ENCODE assay signal across 8 mouse cellular contexts in the genomic region with DNA sequence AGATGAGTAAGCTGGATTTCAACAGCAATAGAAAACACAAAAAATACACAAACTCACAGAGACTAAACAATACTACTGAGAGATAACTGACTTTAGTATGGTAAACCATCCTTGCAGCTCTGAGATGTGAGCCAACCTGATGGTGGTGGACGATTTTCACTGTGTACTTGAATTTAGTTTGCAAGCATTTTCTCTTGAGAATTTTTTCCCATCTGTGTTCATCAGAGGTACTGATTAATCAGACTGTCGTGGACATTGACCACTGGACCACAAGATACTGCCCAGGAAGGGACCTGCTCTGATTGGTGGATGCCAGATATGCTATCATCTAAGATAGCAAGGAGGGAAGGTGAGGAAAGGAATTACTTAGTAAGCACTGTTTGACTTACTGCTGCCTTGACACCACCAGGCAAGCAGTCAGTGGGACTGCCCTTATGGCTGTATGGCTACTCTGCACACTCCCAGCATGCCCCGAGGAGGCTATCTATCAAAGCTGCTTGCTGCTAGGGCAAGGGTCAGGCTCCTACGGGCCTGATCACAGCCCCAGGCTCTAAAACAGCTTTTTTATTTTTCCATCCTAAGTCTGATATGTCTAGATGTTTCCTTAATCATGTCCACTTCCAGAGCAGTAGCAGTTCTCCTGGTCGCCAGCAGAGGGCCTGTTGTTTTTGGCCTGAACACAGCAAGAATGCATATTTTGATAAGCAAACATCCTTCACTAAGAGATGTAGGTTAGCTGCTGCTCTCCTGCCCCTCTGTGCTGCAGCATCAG.
A peak's percentile ranks its signal among the peaks of the same experiment; 100 is the strongest.
DNase-seq lines count a peak whose midpoint lies in the region; ATAC-seq and TF ChIP-seq lines count a peak whose summit lies in the region.

No protein-coding gene starts in this region.

- peak; percentile 64 for DNase-seq in forebrain, embryonic 11.5 days (ENCODE audit: low spot score)
- peak; percentile 58 for DNase-seq in ovary, postnatal 36 days (ENCODE audit: low spot score)
- DNase-seq in ovary, adult 18-20 months (ENCODE audit: low spot score) = no peak
- DNase-seq in c-Kit-positive CD71-positive TER-119-positive erythroid progenitor cells, embryonic 14.5 days (ENCODE audit: low spot score) = peak; percentile 29
- DNase-seq in heart, postnatal 14 days = peak; percentile 54 to 65
- peak; percentile 44 for DNase-seq in liver, postnatal 0 days
- peak; percentile 24 to 45 for DNase-seq in urinary bladder, postnatal 36 days (ENCODE audit: low spot score in 2 of 2)

- no peak for ATAC-seq in forebrain, embryonic 11.5 days (replicated peaks; ENCODE audit: low FRiP score)
- no peak for ATAC-seq in forebrain, embryonic 13.5 days
- ATAC-seq in liver, postnatal 0 days = no peak

- no peak overlapping the region for H3K4me2 ChIP-seq in forebrain, embryonic 11.5 days (ENCODE audit: low read depth, low read length, severe bottlenecking)
- H3K4me2 ChIP-seq in forebrain, embryonic 13.5 days = no peak overlapping the region
- no peak overlapping the region for H3K4me2 ChIP-seq in liver, postnatal 0 days (ENCODE audit: low read depth, low read length)

- no peaks in the 10 kb centered on the region for H3K4me1 ChIP-seq in forebrain, embryonic 11.5 days (replicated peaks; ENCODE audit: control insufficient read depth, insufficient read depth, low read length)
- no peaks in the 10 kb centered on the region for H3K4me1 ChIP-seq in forebrain, embryonic 13.5 days
- H3K4me1 ChIP-seq in liver, postnatal 0 days (ENCODE audit: insufficient read depth) = no peaks in the 10 kb centered on the region

- TF ChIP-seq CTCF in liver, postnatal 0 days (IDR thresholded peaks at IDR 0.05; ENCODE audit: low read depth) = peak; percentile 78

- no peak overlapping the region for H3K4me3 ChIP-seq in forebrain, embryonic 11.5 days (ENCODE audit: low read depth, low read length)
- H3K4me3 ChIP-seq in forebrain, embryonic 13.5 days = no peak overlapping the region
- H3K4me3 ChIP-seq in liver, postnatal 0 days (ENCODE audit: low read depth, low read length) = no peak overlapping the region

- no peaks in the 10 kb centered on the region for H3K27me3 ChIP-seq in forebrain, embryonic 11.5 days (ENCODE audit: control insufficient read depth, insufficient read depth, low read length)
- no peaks in the 10 kb centered on the region for H3K27me3 ChIP-seq in forebrain, embryonic 13.5 days
- no peaks in the 10 kb centered on the region for H3K27me3 ChIP-seq in liver, postnatal 0 days (ENCODE audit: insufficient read depth, low read length)

- H3K9me3 ChIP-seq in forebrain, embryonic 11.5 days (ENCODE audit: control insufficient read depth, low read length) = no peaks in the 10 kb centered on the region
- no peaks in the 10 kb centered on the region for H3K9me3 ChIP-seq in forebrain, embryonic 13.5 days (replicated peaks)
- H3K9me3 ChIP-seq in liver, postnatal 0 days (ENCODE audit: low read length) = no peaks in the 10 kb centered on the region

- no peaks in the 10 kb centered on the region for H3K36me3 ChIP-seq in forebrain, embryonic 11.5 days (ENCODE audit: control insufficient read depth, insufficient read depth, low read length)
- no peaks in the 10 kb centered on the region for H3K36me3 ChIP-seq in forebrain, embryonic 13.5 days (ENCODE audit: poor library complexity, severe bottlenecking)
- H3K36me3 ChIP-seq in liver, postnatal 0 days (replicated peaks; ENCODE audit: insufficient read depth, low read length) = no peaks in the 10 kb centered on the region

- no peak for TF ChIP-seq EP300 in liver, postnatal 0 days (IDR thresholded peaks at IDR 0.05; ENCODE audit: low read depth)

- intact Hi-C loops in heart, postnatal 14 days (cut with DNase I) = loop anchor here (5.0 kb wide), 1 partner anchor 74 kb away; the partner anchor contains the start of gene Arhgap44

- no peak overlapping the region for H3K27ac ChIP-seq in forebrain, embryonic 11.5 days (ENCODE audit: low read depth, low read length)
- H3K27ac ChIP-seq in forebrain, embryonic 13.5 days = no peak overlapping the region
- no peak overlapping the region for H3K27ac ChIP-seq in liver, postnatal 0 days (ENCODE audit: low read depth)

- 61% methylated on average over 5 of the region's 5 CpGs for WGBS in forebrain, embryonic 11.5 days
- 59% methylated on average over 5 of the region's 5 CpGs for WGBS in forebrain, embryonic 13.5 days
- WGBS in liver, postnatal 0 days (ENCODE audit: insufficient replicate concordance) = 30% methylated on average over 5 of the region's 5 CpGs

- no peak overlapping the region for H3K9ac ChIP-seq in forebrain, embryonic 11.5 days (ENCODE audit: low read length)
- H3K9ac ChIP-seq in forebrain, embryonic 13.5 days = no peak overlapping the region
- H3K9ac ChIP-seq in liver, postnatal 0 days (replicated peaks) = no peak overlapping the region
